Mouse (Mus musculus) lung, adult 18-20 months (tissue): ENCODE measurements around the gene Foxj3.

ENCODE experiments used
- DNase-seq, 2 experiments: peaks; one replicate each; pipeline ENCODE4 v3.0.0; 2022; ENCODE audit warnings: mixed read lengths in 2 of 2

Gene Foxj3

DNA sequence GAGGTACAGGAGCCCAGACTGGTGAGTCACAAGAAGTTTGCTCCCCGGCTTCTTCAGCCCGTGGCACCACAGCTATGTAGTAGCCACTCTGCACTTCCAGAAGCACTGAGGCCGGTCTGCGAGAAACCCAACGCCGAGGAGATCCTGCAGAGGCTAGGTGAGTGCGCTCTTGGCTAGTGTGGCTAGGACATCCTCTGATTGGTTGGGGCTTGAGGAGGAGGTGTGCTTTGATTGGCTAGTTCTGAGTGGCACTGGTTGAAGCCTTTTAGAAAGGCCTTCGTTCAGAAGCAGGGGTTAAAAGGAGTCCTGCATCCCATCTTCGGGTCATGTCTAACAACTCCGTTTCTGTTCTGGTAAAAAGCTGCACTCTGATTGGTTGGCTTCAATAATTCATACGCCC is 101.9 kb downstream of the Foxj3 start:
- DNase-seq = no peak

DNA sequence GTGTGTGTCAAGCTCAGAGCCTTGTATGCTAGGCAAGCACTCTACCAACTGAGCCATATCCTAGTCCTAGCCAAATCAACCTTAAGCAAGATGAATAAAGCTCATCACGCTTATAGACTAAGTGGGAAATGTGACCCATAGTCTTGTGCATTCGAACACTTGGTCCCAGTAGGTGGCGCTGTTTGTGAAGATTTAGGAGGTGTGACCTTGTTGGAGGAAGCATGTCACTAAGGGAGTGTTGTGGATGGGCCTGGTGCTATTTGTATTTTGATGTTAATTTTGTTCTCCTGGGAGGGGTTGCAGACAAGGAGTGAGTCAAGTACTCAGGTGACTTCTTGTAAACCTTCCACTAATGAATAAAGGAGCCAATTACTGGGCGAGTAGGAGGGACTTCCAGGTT is 105.9 kb downstream of the Foxj3 start:
- no peak for DNase-seq

DNA sequence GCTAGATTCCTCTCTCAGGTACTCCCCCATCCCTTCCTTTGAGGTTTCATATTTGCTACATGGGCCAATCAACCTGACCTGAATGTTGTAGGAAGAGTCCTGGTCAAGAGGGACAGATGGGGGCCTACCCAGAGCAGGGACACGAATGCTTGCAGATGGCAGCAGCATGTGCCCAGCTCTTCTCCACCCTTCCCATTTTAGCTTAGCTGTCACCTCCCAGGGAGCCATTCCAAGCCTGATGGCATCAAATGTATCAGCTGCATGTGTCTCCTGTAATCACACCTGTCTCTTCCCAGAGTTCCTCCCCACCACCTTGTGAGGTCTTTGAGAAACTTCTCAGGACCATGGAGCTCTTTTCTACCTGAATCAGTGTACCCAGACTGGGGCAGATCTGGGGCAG is 120.2 kb downstream of the Foxj3 start:
- no peak for DNase-seq

DNA sequence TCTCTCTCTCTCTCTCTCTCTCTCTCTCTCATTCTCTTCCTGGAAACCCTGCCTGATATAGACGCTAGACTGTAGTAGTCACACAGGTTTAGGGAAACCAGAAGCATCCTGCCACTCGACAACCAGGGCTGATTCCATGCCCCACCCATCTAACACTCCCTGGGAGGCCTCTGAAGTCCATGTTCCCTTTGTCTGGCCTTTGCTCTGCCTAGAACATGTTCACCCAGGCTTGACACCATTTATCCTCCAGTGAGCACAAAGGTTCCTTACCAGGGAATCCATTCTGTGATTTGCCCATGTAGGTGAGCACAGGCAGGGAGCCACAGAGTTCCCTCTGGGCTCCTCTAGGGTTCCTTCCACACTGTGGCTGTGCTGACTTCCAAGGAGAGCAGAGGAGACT is 121.4 kb downstream of the Foxj3 start:
- no peak for DNase-seq

DNA sequence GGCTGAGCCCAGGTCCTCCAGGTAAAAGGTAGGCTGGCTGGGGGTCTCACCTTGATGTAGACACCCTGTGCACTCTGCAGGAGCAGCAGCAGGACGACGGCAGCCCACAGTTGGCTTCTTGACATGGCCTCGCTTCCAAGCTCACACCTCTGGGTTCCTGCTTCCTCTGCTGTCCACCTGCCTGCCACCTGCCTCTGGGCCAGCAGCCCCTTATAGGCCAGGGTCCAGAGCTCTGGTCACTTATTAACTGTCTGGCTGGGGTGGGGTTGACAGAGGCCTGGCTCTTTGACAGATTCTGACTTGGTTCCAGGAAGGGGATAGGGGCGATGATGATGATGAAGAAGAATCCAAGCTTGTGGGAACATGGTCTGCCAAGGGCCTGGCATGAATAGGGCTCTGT is 121.9 kb downstream of the Foxj3 start, which contains the start of gene Guca2b:
Gene Guca2b (minus strand): TSS at position 224 of the 400 bp plus-strand sequence.
- DNase-seq = no peak

DNA sequence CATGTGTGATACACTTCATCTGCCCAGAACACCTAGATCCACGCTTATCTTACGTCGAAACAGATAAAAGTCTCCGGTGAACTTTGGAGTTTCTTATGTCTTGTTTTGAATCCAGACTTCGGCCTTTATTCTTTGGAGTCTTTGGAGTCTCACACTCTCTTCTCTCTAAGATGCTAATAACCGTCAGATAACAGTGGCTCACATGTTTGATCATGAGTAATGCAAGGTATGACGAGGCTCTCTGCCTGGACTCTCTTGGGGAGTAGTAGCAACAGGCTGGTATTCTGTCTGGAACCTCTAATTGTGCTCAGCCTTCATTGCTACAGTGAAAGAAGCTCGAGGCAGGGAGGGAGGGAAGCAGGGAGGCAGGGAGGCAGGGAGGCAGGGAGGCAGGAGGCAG is 123.2 kb downstream of the Foxj3 start:
- no peak for DNase-seq

DNA sequence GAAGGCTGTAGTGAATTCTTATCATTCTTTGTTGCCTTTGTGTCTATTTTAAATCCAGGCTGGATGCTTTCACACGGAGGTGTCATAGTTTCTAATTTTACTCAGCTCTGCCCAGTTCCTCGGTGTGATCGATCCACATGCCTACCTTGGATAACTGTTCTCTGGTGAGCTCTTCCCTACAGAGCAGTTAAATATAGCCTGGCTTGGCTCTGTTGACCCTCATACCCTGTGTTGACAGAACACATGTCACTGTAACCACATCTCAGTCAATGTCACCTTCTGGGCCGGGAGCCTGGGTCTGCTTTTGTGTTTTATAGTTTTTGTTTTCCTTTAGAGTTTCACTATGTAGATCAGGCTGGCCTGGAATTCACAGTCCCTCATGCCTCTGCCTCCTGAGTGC is 125.3 kb downstream of the Foxj3 start:
- DNase-seq = no peak

DNA sequence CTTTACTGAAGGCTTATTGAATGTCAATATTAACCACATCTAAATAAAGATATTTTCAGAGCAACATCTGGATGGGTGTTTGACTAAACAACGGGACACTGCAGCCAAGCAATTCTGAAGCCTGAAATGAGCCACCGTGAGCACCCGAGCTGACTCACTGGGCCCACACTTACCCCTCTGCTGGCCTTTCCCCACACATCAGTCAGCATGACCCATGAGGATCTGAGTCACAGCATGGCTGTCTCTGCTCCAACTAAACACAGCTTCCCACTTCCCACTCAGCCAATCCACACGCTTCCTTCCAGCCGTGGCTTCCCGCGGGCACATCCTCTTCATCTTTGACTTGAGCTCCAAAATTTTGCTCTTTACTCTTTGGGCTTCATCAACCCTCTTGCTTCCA is 126.2 kb downstream of the Foxj3 start:
- no peak for DNase-seq

DNA sequence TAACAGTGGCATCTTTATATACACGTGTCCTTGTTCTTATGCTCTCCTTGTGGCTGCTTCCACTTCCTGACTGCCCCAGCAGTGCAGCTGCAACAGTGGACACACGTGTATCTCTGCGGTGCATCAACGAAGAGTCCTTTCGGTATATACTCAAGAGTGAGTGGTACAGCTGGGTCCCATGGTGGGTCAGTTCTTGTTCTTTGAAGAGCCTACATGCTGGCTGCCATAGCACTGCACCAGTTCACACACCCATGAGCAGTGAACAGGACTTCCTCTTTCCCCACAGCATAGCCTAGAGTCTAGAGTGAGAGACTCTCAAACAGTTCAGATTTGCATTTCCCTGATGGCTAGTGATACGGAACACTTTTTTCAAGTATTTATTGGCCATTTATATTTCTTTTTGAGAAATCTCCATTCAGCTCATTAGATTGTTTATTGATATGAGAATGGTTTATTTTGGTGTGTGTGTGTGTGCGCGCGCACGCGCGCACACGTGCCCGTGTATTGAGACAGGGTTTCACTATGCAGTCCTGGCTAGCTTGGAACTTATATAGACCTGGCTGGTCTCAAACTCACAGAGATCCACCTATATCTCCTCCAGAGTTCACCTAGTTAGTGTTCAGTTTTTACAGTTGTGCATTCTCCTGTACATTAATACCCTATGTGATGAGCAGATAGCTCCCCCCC is 126.7 kb downstream of the Foxj3 start:
- DNase-seq = no peak

DNA sequence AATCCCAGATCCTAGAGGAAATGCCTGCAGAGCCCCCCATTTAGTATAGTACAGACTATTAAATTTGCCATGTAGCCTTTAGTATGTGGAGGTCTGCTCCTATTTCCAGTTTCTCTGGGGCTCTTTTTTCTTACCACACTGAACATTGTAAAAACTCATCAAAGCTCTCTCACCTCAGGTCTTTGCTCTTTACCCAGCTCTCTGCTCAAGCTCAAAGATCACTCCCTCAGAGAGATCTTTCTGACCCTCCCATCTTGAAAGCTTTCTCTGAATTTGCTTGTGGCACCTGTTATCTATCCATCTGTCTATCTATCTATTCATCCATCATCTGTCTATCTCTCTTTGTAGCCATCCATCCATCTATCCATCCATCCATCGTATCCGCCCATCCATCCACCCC is 128.4 kb downstream of the Foxj3 start:
- no peak for DNase-seq

DNA sequence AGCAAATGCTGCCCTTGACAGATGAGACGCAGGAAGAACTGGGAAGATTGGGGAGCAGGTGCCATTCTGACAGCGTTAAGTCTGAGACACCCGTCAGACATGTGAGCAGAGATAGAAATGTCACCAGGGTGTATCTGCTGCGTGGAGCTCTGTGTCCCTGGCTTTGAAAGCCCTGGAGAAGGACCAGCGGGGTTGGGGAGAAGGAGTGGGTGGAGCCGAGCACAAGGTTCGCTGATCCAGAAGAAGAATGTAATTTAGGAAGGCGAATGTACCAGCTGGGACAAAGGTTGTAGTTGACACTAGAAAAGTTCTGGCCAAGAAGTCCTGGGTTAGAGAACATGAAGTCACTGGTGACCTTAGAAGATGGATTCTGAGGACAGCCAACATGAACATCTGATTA is 129.3 kb downstream of the Foxj3 start:
- peak in 1 of 2 experiments; percentile 16 for DNase-seq

DNA sequence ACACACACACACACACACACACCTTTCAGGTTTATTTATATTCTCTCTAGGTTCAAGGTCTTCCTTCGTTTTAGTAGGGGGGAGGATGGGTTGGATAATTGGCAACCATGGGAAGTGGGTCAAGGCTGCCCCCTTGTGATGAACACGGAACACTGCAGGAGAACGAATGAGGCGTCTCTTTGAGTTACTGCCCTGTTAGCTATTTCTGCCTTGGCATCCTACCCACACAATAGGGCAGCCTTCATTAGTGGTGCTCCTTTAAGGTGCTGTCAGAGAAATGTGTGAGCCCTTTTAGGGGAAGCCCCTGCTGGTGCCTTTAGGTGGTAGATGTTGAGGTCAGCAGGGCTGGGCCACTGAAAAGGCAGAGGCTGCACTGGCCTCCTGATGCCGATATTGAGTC is 130.7 kb downstream of the Foxj3 start:
- DNase-seq = peak in 1 of 2 experiments; percentile 33

DNA sequence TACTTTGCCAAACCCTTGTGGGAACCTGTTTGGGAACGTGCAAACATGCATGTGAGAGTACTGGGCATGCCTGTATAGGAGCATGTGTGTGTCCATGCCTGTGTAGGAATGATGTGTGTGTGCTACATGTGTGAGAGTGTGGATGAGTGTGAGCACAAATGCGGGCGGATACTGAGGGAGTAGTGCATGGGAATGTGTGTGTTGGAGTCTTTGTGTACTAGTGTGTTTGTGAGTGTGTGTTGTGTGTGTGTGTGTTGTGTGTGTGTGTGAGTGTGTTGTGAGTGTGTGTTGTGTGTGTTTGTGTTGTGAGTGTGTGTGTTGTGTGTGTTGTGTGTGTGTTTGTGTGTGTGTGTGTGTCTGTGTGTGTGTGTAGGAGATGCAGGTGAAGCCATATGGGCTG is 131.4 kb downstream of the Foxj3 start:
- no peak for DNase-seq

DNA sequence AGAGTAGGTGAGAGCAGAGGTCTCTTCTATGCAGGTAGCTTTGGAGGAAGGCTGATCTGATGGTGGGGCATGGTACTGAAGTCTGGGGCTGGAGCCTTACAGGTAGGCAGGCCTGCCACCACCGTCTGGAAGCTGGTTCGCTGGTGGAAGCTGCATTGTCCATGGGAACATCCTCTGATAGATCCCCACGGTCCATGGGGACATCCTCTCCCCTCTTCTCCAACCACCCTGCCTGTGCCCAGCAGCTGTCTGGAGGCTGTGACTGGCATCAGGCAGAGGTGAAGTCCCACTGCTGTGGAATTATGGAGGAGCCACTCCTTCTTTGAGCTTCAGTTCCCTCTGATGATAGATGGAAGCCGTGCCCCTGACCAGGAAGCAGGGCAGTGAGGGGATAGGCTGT is 131.8 kb downstream of the Foxj3 start:
- no peak for DNase-seq

DNA sequence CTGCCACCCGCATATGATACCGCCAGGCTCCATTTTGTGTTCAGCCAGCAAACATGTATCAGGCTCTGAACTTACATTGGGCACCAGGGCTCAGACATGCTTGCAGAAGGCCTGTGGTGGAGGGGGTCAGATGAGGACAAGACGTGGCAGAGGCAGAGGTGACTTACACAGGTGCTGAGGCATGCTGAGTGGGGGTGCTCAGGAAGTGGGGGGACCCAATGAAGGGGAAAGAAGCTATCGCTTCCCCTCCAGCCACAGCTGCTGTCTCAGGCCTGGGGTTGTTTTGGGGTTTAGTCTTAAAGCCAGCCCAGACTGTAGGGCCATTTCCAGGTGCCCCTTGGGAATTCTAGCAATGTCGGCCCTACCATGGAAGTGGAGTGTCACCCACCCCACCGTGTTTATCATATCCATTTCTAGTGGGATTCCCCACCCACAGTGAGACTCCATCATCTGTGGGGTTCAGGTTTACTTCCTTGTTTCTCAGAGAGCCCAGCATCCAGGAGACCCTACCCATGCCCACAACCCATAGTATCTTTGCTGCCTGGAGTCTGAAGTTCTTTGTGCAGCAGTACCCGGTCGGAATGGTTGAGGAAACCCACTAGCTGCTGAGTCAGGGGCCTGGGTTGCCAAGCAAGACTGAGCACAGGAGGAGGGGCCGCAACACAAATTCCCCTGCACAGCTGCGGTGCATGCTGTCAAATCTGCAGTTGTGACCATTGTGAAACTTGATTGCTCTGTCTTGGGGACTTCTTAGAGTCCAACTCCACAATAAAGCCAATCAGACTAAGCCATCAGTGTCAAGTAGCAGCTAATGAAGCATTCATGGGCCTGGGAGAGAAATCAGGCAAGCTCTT is 132.8 kb downstream of the Foxj3 start:
- DNase-seq = no peak

DNA sequence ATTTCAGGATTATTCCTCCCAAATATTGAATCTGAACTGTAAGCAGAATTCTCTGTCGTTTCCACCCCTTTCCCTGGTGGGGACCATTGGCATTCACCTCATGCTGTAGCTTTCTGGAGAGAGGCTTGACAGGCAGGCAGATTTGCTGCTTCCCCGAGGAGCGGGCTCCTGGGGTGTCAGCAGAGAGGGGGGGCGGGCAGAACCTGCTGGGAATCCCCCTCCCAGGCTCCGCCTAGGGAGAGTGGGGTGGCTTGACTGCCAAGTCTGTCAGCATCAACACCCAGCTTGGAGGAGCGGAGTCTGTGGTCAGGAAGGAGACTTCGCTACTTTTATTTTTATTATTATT is 133.4 kb downstream of the Foxj3 start:
- no peak for DNase-seq

DNA sequence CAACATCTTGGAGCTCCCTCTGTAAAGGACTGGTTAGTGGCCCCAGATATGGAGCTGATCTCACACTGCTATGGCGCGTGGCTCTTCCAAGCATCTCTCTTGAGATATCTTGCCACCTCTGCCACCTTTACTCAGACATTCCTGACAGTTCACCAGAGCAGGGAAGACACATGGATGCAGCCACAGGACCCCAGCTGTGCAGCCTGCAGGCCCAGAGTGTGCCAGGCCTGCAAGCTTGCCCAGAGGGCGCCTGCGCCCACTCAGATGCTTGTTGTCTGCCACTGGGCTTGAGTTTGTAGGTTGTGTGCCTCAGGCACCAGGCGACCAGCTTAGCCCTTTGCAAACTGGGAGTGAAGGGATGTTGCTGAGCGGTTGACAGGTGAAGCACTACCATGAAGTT is 133.9 kb downstream of the Foxj3 start:
- DNase-seq = no peak

DNA sequence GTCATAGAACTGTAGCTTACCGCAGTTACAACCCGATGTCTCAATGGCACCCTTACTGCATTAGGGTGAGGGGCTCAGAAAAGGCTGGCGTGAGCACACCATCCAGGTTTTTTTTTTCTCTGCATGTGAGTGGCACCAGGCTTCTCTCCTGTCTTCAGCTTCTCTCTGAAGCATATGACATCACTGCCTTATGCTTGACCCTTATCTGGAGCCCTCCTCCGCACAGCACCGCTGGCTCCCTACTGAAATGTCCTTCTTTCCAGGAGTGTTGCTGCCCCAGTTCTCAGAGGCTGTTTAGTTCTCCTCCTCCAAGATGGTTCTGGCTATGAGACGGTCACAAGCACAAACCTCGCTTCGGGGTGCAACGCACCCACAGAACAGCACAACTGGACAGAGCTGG is 134.4 kb downstream of the Foxj3 start:
- DNase-seq = no peak

DNA sequence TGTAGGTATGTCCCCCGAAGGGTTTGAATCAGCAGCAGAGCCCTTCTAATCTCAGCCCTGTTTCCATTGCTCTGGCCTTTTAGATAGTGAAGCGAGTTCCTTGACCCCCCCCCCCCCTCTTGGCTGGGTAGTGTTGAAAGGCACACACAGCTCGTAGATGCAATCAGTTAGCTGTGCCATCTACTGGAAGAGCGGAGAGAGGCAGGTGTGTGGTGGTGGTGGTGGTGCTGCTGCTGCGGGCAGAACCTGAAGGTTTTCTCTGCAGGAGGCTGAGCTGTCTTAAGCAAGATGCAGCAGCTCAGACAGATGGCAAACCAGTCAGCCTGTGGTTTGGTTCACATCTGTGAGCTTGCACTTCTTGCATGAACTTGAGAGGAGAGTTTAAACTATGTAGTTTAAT is 135.9 kb downstream of the Foxj3 start:
- no peak for DNase-seq
